Mouse (Mus musculus): ENCODE data around the gene Sfxn3. TPM values are rescaled to one million over a fixed set of nuclear protein-coding genes. Genes with fewer than 3 reads are reported as not detected.

Sfxn3 gene
- polyA plus RNA-seq, 1 experiment from 2014 or later, result 27.4 TPM

GRCm38 (mm10) chr19:45045236-45045635, 2.1 kb upstream of the Sfxn3 start:
- no peaks in the 10 kb centered on the region; the same call in 1 of the 2 replicates for H3K36me3 ChIP-seq (ENCODE audit: insufficient read depth, low read length)
- peaks cover 23% of the 10 kb centered on the region for H3K27me3 ChIP-seq (ENCODE audit: insufficient read depth, low read length)
- H3K4me3 ChIP-seq (ENCODE audit: low read length), result no peak overlapping the region
- no peak overlapping the region for H3K4me2 ChIP-seq (replicated peaks; ENCODE audit: low read depth, low read length)
- no peak overlapping the region for H3K27ac ChIP-seq (ENCODE audit: low read length)
- 18% methylated on average over 15 of the region's 15 CpGs for WGBS
- no peak overlapping the region for H3K9ac ChIP-seq (replicated peaks; ENCODE audit: low read length)
- peak; percentile 31; the same call in 1 of the 2 replicates for ATAC-seq (ENCODE audit: low FRiP score, low TSS enrichment)
- no peaks in the 10 kb centered on the region for H3K9me3 ChIP-seq (ENCODE audit: low read length)
- H3K4me1 ChIP-seq (ENCODE audit: insufficient read depth, low read length), result peaks cover 32% of the 10 kb centered on the region

- H3K4me2 ChIP-seq (replicated peaks; ENCODE audit: low read depth, low read length), result peak within 1 kb of the TSS; percentile 78
- H3K36me3 ChIP-seq (ENCODE audit: insufficient read depth, low read length), result peaks cover 1% of the 10 kb centered on the region; the same call in 1 of the 2 replicates
- H3K4me3 ChIP-seq (ENCODE audit: low read length), result peak within 1 kb of the TSS; percentile 54
- H3K27me3 ChIP-seq (ENCODE audit: insufficient read depth, low read length), result peaks cover 19% of the 10 kb centered on the region
- no peak within 1 kb of the TSS for H3K27ac ChIP-seq (ENCODE audit: low read length)
- WGBS, result 70% methylated on average over 5 of the region's 5 CpGs
- H3K9me3 ChIP-seq (ENCODE audit: low read length), result no peaks in the 10 kb centered on the region
- no peak for ATAC-seq (ENCODE audit: low FRiP score, low TSS enrichment)
- peak within 1 kb of the TSS; percentile 66; the same call in 1 of the 2 replicates for H3K9ac ChIP-seq (replicated peaks; ENCODE audit: low read length)
- peaks cover 32% of the 10 kb centered on the region for H3K4me1 ChIP-seq (ENCODE audit: insufficient read depth, low read length)
Measured at GRCm38 (mm10) chr19:45045651-45046050, 1.7 kb upstream of the Sfxn3 start, which contains the start of gene Pdzd7. TSS of gene Pdzd7 (minus strand) at chr19:45045717.

- H3K4me2 ChIP-seq (replicated peaks; ENCODE audit: low read depth, low read length), result peak overlapping the region; percentile 78
- ATAC-seq (ENCODE audit: low FRiP score, low TSS enrichment), result peak; percentile 58
- whole genome bisulfite sequencing, result 1% methylated on average over 34 of the region's 34 CpGs
- no peaks in the 10 kb centered on the region for H3K9me3 ChIP-seq (ENCODE audit: low read length)
- H3K9ac ChIP-seq (replicated peaks; ENCODE audit: low read length), result peak overlapping the region; percentile 66
- H3K27ac ChIP-seq (ENCODE audit: low read length), result peak overlapping the region; percentile 91
- H3K27me3 ChIP-seq (ENCODE audit: insufficient read depth, low read length), result peaks cover 15% of the 10 kb centered on the region; the same call in 1 of the 2 replicates
- H3K36me3 ChIP-seq (ENCODE audit: insufficient read depth, low read length), result peaks cover 6% of the 10 kb centered on the region; the same call in 1 of the 2 replicates
- peaks cover 32% of the 10 kb centered on the region for H3K4me1 ChIP-seq (ENCODE audit: insufficient read depth, low read length)
- peak overlapping the region; percentile 54 for H3K4me3 ChIP-seq (ENCODE audit: low read length)
Measured at GRCm38 (mm10) chr19:45046523-45047321, 581 bp upstream of the Sfxn3 start.

GRCm38 (mm10) chr19:45047935-45048643, 786 bp downstream of the Sfxn3 start:
- ATAC-seq (ENCODE audit: low FRiP score, low TSS enrichment), result peak; percentile 50

GRCm38 (mm10) chr19:45048644-45049365, 1.5 kb downstream of the Sfxn3 start:
- no peak for ATAC-seq (ENCODE audit: low FRiP score, low TSS enrichment)
- peaks cover 15% of the 10 kb centered on the region; the same call in 1 of the 2 replicates for H3K27me3 ChIP-seq (ENCODE audit: insufficient read depth, low read length)
- peak overlapping the region; percentile 78 for H3K4me2 ChIP-seq (replicated peaks; ENCODE audit: low read depth, low read length)
- H3K9me3 ChIP-seq (ENCODE audit: low read length), result no peaks in the 10 kb centered on the region
- H3K9ac ChIP-seq (replicated peaks; ENCODE audit: low read length), result peak overlapping the region; percentile 66
- H3K4me3 ChIP-seq (ENCODE audit: low read length), result peak overlapping the region; percentile 54
- 73% methylated on average over 12 of the region's 12 CpGs for WGBS
- peaks cover 13% of the 10 kb centered on the region for H3K36me3 ChIP-seq (ENCODE audit: insufficient read depth, low read length)
- H3K4me1 ChIP-seq (ENCODE audit: insufficient read depth, low read length), result peaks cover 39% of the 10 kb centered on the region
- peak overlapping the region; percentile 91 for H3K27ac ChIP-seq (ENCODE audit: low read length)

More at GRCm38 (mm10) chr19:45047935-45048643, 786 bp downstream of the Sfxn3 start:
- Histone ChIP-seq H3K9ac (replicated peaks; ENCODE audit: low read length) (peak overlapping the region; percentile 66), H3K4me2 (replicated peaks; ENCODE audit: low read depth, low read length) (peak overlapping the region; percentile 78), H3K4me3 (ENCODE audit: low read length) (peak overlapping the region; percentile 54), H3K36me3 (ENCODE audit: insufficient read depth, low read length) (peaks cover 10% of the 10 kb centered on the region), H3K9me3 (ENCODE audit: low read length) (no peaks in the 10 kb centered on the region), H3K4me1 (ENCODE audit: insufficient read depth, low read length) (peaks cover 37% of the 10 kb centered on the region), H3K27me3 (ENCODE audit: insufficient read depth, low read length) (peaks cover 15% of the 10 kb centered on the region; the same call in 1 of the 2 replicates), H3K27ac (ENCODE audit: low read length) (peak overlapping the region; percentile 91)
- 33% methylated on average over 11 of the region's 11 CpGs for WGBS

- Histone ChIP-seq H3K27me3 (ENCODE audit: insufficient read depth, low read length) (peaks cover 11% of the 10 kb centered on the region; the same call in 1 of the 2 replicates), H3K9ac (replicated peaks; ENCODE audit: low read length) (no peak overlapping the region), H3K4me1 (ENCODE audit: insufficient read depth, low read length) (peaks cover 36% of the 10 kb centered on the region), H3K4me2 (replicated peaks; ENCODE audit: low read depth, low read length) (no peak overlapping the region), H3K4me3 (ENCODE audit: low read length) (no peak overlapping the region), H3K36me3 (ENCODE audit: insufficient read depth, low read length) (peaks cover 13% of the 10 kb centered on the region), H3K27ac (ENCODE audit: low read length) (no peak overlapping the region), H3K9me3 (ENCODE audit: low read length) (no peaks in the 10 kb centered on the region)
- WGBS, result 71% methylated on average over 9 of the region's 9 CpGs
- no peak for ATAC-seq (ENCODE audit: low FRiP score, low TSS enrichment)
Measured at GRCm38 (mm10) chr19:45049523-45049922, 2.2 kb downstream of the Sfxn3 start.

GRCm38 (mm10) chr19:45053451-45053850, 6.1 kb downstream of the Sfxn3 start:
- peaks cover 26% of the 10 kb centered on the region for H3K4me1 ChIP-seq (ENCODE audit: insufficient read depth, low read length)
- WGBS, result 81% methylated on average over 8 of the region's 8 CpGs
- H3K4me3 ChIP-seq (ENCODE audit: low read length), result no peak overlapping the region
- no peak overlapping the region for H3K27ac ChIP-seq (ENCODE audit: low read length)
- no peak overlapping the region for H3K4me2 ChIP-seq (replicated peaks; ENCODE audit: low read depth, low read length)
- H3K9me3 ChIP-seq (ENCODE audit: low read length), result no peaks in the 10 kb centered on the region
- no peak overlapping the region for H3K9ac ChIP-seq (replicated peaks; ENCODE audit: low read length)
- ATAC-seq (ENCODE audit: low FRiP score, low TSS enrichment), result no peak
- peaks cover 13% of the 10 kb centered on the region for H3K36me3 ChIP-seq (ENCODE audit: insufficient read depth, low read length)
- H3K27me3 ChIP-seq (ENCODE audit: insufficient read depth, low read length), result no peaks in the 10 kb centered on the region

GRCm38 (mm10) chr19:45054892-45055690, 7.8 kb downstream of the Sfxn3 start:
- Histone ChIP-seq H3K9me3 (ENCODE audit: low read length) (no peaks in the 10 kb centered on the region), H3K27ac (ENCODE audit: low read length) (no peak overlapping the region), H3K4me3 (ENCODE audit: low read length) (no peak overlapping the region), H3K27me3 (ENCODE audit: insufficient read depth, low read length) (no peaks in the 10 kb centered on the region), H3K4me1 (ENCODE audit: insufficient read depth, low read length) (peaks cover 29% of the 10 kb centered on the region), H3K36me3 (ENCODE audit: insufficient read depth, low read length) (peaks cover 13% of the 10 kb centered on the region), H3K4me2 (replicated peaks; ENCODE audit: low read depth, low read length) (no peak overlapping the region), H3K9ac (replicated peaks; ENCODE audit: low read length) (no peak overlapping the region)
- WGBS, result 82% methylated on average over 6 of the region's 6 CpGs
- no peak for ATAC-seq (ENCODE audit: low FRiP score, low TSS enrichment)
